Mouse (Mus musculus) liver, postnatal 0 days (tissue): ENCODE data around the gene E130114P18Rik.

Experiments used
- CTCF ChIP-seq: sonication (generic); IDR thresholded peaks from 2 replicates; pipeline ENCODE4 v1.5.1; 2016; ENCODE audit warnings: antibody characterized with exemption, low read depth
- EP300 ChIP-seq: IDR thresholded peaks from 2 replicates; pipeline ENCODE4 v1.6.1; 2016; ENCODE audit warnings: antibody characterized with exemption, low read depth, mild to moderate bottlenecking

DNA sequence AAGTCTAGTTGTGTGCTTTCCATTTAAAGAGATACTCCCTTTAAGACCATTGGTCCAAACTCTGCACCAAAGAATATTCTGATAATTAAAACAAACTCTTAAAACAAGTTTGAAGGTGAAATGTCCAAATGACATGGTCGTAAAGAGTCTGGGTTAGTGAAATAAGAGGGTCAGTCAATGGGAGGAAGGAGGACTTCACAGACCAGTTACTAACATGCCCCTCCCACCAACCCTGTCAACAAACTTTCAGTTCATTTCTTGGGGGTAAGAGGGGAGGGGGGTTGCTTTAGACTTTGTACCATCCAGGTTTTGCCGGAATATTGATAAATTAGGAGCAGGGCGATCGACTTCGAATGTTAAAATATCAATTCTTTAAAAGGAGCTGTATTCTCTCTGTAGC, 6.5 kb downstream of the E130114P18Rik start:
- TF ChIP-seq CTCF (no peak), EP300 (no peak)
